Mouse (Mus musculus) lung, adult 2 months (tissue): Measurements from ENCODE around the gene Znrf4. TPM values are rescaled to one million over a fixed set of nuclear protein-coding genes. Genes with fewer than 3 reads are reported as not detected.

ENCODE experiments used
- DNase-seq: peaks from one replicate; pipeline ENCODE4 v3.0.0; 2022
- H3K4me1 ChIP-seq: fragments of 200-500 bp; 2 replicates; pipeline ENCODE4 v1.6.1; 2011; ENCODE audit warnings: low read length; ENCODE audit not compliant: control insufficient read depth, insufficient read depth
- H3K4me3 ChIP-seq: fragments of 200-500 bp; replicated peaks from 2 replicates; pipeline ENCODE3; 2011; ENCODE audit warnings: low read depth, mild to moderate bottlenecking, control low read depth, low read length; ENCODE audit errors: extremely low read depth
- CTCF ChIP-seq: fragments of 200-500 bp; IDR thresholded peaks from 2 replicates; pipeline ENCODE4 v1.5.1; 2011; ENCODE audit warnings: mild to moderate bottlenecking, low read length, control low read depth; ENCODE audit not compliant: insufficient read depth
- POLR2A ChIP-seq: fragments of 200-500 bp; IDR thresholded peaks from 2 replicates; pipeline ENCODE4 v1.6.1; 2011; ENCODE audit warnings: low read depth, mild to moderate bottlenecking, control low read depth, low read length, borderline replicate concordance; ENCODE audit errors: extremely low read depth
- WGBS: fragments of 180-500 bp; shearing (Covaris S2); methylation state at CpG from one replicate; pipeline ENCODE4 v1.1.7; 2018; 5-methylcytosine and 5-hydroxymethylcytosine counted together
- polyA plus RNA-seq: library from polyadenylated mRNA; depleted of rRNA; stranded (reverse); fragments of >200 nt; gene quantifications from 2 replicates; pipeline ENCODE4 v1.2.3, GENCODE M21; 2012

Gene Znrf4
- polyA plus RNA-seq, 1 experiment: 0.17 TPM

DNA sequence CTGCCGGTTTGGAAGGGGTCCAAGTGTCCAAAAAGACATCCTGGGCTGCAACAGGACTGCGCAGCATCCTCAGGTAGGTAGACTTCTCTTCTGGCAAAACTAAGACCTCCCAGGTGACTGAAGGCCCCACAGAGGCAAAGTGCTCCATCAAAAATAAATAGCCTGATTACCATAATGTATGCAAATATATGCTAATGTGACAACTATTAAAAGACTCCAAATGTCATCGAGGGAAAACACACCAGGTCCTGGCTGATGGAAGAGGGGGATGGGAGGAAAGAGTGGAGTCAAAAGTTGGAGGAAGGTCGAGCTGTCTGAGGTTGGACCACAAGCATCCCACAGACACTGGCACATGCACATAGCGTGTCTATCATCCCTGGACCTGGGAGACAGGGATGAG is 13.0 kb downstream of the Znrf4 start:
- WGBS: 73% methylated on average over 5 of the region's 5 CpGs
- Histone ChIP-seq H3K4me1 (no peaks in the 10 kb centered on the region), H3K4me3 (no peak overlapping the region)
- TF ChIP-seq CTCF (no peak), POLR2A (no peak)
- no peak for DNase-seq

DNA sequence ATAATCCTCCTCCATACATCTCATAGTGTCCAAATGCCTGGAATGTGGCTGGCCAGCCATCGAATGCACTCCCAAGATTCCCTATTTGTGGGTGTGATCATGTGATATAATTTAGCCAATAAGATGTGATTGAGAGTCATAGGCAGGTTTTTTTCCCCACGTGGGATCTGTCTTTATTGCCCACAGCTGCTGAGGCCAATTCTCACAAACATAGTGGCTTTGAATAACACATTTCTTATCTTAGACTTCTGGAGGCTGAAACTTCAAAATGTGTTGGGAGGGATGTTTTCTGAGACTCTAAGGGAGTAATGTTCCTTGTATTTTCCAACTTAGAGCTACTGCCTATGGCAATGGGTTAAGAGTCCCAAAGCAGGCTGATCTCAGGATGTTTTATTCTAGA is 17.8 kb downstream of the Znrf4 start:
- Histone ChIP-seq H3K4me3 (no peak overlapping the region), H3K4me1 (no peaks in the 10 kb centered on the region)
- 72% methylated on average over 2 of the region's 2 CpGs for WGBS
- TF ChIP-seq CTCF: no peak
- TF ChIP-seq POLR2A: no peak
- DNase-seq: no peak

DNA sequence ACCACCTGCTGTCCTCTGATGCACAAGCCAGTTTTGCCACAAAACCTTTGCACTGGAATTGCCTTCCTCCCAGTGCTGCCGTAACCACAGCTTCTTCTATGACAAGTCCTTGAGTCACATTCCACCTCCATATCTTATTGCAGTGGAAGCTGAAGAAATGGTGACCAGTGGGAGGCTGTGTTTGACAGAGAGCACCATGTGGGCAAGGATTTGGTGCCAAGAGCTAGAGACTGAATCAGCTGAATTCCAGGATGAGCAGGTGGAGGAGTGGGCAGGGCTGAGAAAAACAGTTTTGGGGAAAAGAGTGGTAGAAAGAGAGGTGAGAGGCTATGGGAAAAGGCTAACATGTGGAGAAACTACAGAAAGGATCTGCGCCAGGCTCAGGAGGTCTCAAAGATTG is 18.4 kb downstream of the Znrf4 start:
- TF ChIP-seq CTCF (no peak), POLR2A (no peak)
- WGBS: 93% methylated on average over 2 of the region's 2 CpGs
- Histone ChIP-seq H3K4me3 (no peak overlapping the region), H3K4me1 (no peaks in the 10 kb centered on the region)
- no peak for DNase-seq

DNA sequence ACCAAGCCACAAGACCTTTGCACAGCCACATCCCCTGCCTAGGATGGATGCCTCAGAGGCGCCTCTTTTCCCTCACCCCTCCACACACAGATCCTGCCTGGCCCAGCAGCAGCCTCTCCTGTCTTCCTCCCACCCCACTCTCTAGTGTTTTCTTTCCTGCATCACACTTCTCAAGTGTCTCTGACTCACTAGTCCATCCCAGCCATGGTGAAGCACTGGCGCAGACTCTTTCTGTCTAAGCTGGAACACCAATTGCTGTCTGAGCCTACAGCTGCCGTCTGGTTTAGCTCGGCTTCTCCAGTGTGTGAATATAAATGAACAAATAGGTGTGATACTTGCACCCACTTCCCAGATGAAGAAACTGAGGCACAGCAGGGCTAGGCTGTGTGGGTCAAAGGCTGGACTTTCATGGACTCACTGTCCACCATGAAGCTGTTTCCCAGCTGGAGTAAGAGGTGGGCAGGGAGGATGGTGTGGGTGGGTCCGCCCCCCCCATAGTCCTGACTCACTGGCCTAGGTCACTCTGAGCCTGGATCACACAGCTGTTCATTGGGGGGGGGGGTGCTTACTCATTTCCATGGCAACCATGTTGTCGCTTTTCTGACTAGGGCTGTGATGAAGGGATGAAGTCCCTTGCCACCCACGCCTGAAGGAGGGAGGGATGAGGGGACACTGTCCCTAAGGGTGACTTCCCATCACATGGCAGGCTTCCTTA is 21.6 kb downstream of the Znrf4 start:
- DNase-seq: no peak
- Histone ChIP-seq H3K4me1 (peaks cover 3% of the 10 kb centered on the region; the same call in 1 of the 2 replicates), H3K4me3 (no peak overlapping the region)
- no peak for TF ChIP-seq CTCF
- no peak for TF ChIP-seq POLR2A
- 81% methylated on average over 7 of the region's 7 CpGs for WGBS

DNA sequence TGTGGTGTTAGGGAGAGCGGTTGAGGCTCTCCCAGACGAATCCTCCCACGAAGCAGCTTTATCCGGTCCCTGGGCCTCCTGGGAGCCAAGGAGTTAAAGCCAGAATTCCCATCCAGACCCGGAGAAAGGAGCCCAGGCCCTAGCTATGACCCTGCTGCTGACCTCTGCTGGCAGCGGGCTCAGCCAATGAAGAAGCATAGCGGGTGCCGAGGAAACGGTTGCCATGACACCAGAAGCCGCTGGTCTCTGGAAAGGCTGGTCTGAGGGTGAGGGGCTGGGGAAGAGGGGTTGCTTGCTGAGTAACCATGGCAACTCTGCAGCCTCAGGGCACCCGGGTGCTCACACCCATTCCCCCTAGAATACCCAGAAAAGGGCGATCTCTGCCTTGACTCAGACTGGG is 24.2 kb downstream of the Znrf4 start:
- Histone ChIP-seq H3K4me1 (peaks cover 3% of the 10 kb centered on the region; the same call in 1 of the 2 replicates), H3K4me3 (no peak overlapping the region)
- 20% methylated on average over 12 of the region's 12 CpGs for WGBS
- no peak for DNase-seq
- TF ChIP-seq CTCF: no peak

DNA sequence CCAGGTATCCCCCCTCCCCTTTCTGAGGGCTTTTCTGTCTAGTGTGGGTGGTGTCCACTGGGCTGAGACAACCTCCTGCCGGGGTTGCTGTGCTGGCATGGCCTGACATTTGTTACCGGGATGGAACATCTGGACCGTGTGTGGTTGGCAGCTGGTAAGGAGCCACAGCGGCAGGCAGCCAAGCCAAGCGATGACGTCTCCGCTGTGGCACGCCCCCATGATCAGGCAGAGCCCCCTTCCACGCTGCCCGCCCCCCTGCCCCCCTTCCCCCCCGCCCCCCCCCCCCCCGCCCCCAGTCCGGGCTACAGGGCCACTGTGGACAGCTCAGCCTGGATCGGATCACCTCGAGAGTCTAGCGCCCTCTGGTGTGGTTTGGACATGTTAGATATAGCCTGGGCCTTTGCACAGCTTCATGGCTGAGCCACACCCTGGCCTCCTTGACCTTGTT is 24.8 kb downstream of the Znrf4 start:
- no peak for DNase-seq
- Histone ChIP-seq H3K4me3 (no peak overlapping the region), H3K4me1 (peaks cover 3% of the 10 kb centered on the region; the same call in 1 of the 2 replicates)
- 4% methylated on average over 13 of the region's 16 CpGs for WGBS
- TF ChIP-seq CTCF: peak; percentile 47; the same call in 1 of the 2 replicates
- no peak for TF ChIP-seq POLR2A

DNA sequence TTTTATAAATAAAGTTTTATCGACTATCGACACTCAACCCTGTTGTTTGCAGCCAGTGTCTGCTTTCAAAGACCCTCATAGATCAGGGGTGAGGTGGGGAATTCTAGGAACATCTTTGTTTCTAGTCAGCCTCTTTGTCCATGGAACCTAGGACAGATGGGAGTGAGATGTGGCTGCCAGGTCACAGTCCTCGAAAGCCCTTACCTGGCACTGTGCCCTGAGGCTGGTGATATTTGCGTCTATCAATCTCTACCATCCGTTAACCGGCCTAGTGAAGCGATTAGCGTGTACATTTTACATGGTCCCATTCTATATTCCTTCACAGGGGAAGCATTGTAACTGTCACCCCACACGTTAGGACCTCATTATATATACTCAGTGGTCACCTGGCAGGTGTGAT is 26.3 kb downstream of the Znrf4 start:
- Histone ChIP-seq H3K4me1 (peaks cover 3% of the 10 kb centered on the region; the same call in 1 of the 2 replicates), H3K4me3 (no peak overlapping the region)
- no peak for TF ChIP-seq CTCF
- no peak for TF ChIP-seq POLR2A
- DNase-seq: no peak
- WGBS: 91% methylated on average over 9 of the region's 9 CpGs

DNA sequence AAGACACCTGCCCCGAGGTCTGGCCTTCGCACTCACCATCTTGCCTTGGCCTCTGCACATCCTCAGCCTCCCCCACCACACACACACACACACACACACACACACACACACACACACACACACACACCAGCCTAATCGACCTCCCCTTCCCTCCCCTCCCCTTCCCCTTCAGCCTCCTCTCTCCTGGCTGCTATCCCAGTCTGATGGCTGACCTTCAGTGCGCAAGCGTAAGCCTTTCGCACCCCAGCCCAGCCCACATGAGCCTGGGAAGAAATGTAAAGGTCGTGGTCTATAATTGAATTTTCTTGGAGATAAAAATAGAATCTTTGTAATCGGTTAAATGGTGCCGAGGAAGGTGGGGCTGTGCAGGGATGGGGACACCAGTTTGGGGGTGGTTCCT is 27.1 kb downstream of the Znrf4 start:
- TF ChIP-seq CTCF: no peak
- no peak for TF ChIP-seq POLR2A
- WGBS: 68% methylated on average over 8 of the region's 9 CpGs
- no peak for DNase-seq
- Histone ChIP-seq H3K4me3 (no peak overlapping the region), H3K4me1 (peaks cover 3% of the 10 kb centered on the region; the same call in 1 of the 2 replicates)

DNA sequence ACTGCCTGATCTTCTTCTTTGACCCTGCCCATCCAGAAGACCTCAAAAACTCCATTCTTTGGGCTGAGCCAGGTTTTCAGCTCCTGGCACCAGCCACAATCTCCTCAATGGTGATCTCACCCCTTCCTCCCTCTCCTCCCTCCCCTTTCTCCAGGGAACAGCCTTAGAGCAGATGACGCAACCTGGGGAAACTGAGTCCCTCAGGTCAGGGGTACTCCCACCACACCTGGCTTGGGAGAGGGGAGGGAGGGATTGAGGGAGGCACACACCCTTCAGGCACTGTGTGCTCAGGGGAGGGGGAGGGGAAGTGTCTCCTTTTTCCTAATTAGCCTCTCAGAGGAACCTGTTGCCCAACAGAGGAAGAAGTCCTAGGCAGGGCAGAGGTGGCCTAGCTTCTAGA is 29.6 kb downstream of the Znrf4 start:
- peaks cover 3% of the 10 kb centered on the region; the same call in 1 of the 2 replicates for H3K4me1 ChIP-seq
- no peak for DNase-seq
- TF ChIP-seq CTCF (no peak), POLR2A (no peak)
- no peak overlapping the region for H3K4me3 ChIP-seq
- 73% methylated on average over 1 of the region's 1 CpGs for WGBS

DNA sequence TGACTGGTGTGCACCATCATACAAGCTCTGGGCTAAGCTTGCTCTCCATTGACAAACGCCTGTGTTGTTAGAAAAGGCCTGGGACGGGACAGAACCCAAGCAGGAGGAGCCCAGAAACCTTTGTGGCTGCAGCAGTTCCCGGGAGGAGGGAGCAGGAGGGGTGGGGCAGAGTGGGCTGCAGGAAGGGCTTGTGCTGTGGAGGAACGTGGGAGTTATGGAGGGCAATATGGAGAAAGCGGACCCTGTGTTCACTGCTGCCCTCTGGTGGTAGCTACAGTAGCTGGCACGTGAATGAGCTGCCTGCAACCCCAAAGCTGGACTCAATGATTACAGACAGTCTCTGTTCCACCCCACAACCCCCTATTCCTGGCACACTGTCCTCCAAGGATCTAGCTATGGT is 32.9 kb downstream of the Znrf4 start:
- WGBS: 6% methylated on average over 6 of the region's 6 CpGs
- Histone ChIP-seq H3K4me3 (no peak overlapping the region), H3K4me1 (peaks cover 3% of the 10 kb centered on the region; the same call in 1 of the 2 replicates)
- TF ChIP-seq CTCF: peak; percentile 99
- no peak for TF ChIP-seq POLR2A
- DNase-seq: peak; percentile 65

DNA sequence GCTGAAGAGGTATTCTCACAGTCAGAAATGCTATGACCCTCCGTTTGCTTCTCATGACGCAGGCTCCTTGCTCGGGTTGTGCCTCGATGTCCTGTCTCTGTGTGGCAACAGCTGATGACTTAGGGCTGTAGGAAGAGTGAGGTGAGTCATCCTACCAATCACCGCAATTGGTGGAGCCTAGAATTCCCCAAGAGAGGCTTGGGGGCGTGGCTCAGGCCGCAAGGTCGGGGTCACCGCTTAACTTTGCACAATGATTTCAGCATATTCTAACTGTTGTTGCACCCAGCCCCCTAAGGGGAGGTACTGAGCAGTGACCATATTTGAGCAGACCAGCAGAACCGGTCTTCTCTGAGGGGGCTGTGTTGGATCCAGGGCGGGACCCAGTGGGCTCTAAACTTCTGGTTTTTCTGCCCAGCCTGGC is 34.0 kb downstream of the Znrf4 start:
- Histone ChIP-seq H3K4me1 (peaks cover 14% of the 10 kb centered on the region), H3K4me3 (no peak overlapping the region)
- no peak for DNase-seq
- TF ChIP-seq POLR2A (no peak), CTCF (no peak)
- 52% methylated on average over 11 of the region's 11 CpGs for WGBS
